Mouse (Mus musculus): ENCODE results near the gene Calml3. TPM values are rescaled to one million over a fixed set of nuclear protein-coding genes. Genes with fewer than 3 reads are reported as not detected.

Calml3 gene
- polyA plus RNA-seq (2014; fragmentation: Illumina TruSeq; extraction: RNeasy Lipid Tissue Mini Kit (QIAGEN cat#74804)): 0.88 TPM

DNA sequence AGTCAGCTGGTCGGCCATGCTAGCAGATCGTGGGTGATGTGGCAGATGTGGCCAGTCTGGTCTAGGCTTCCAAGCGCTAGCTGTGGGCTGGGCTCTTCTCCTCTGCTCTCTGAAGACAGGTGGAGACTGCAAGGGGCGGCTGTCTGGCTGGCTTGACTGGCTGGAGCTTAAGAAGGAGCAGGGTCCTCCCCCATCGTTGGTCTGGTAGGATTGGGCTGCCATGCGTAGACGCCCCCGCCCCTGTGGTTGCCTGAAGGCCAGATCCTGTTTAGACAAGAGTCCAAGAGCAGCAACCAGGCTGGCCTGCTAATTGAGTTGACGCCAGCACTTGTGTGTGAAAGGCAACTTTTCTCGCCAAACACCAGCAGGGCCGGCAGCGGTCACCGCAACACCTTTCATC, at the start of gene Calml3:
Gene Calml3, minus strand, starts transcription at position 131 of the 400 bp plus-strand sequence.

DNA sequence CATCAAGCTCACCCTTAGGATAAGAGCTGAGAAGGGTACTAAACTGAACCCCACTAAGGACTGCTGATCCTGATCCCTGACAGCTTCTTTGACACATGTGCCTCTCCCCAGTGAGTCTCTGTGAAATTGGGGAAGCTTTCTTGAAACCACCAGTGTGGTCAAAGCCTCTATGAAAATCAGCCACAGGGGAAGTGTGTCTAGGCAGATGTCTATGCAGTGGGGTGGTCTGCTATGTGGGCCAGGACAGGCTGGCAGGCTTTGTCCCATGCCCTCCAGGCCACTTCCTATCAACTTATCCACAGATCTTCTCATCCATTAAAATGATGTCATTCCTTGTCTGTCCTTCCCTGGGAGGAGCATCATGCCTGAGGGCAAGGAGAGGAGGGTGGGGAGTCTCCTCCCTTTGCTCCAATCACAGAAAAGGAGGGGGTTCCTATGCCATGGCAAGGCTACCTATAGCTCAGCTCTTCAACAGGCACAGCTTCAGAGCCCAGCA, 33.2 kb upstream of the Calml3 start, which contains the start of gene Calm4:
Gene Calm4, plus strand, starts transcription at position 446 of the 496 bp plus-strand sequence.

Other genes with a start within 250 kb of the Calml3 start
- gene Fam208b, start 193.2 kb downstream of the Calml3 start, polyA plus RNA-seq (2014; fragmentation: Illumina TruSeq; extraction: RNeasy Lipid Tissue Mini Kit (QIAGEN cat#74804)): 73.4 TPM
- gene Asb13, start 170.3 kb downstream of the Calml3 start, polyA plus RNA-seq (2014; fragmentation: Illumina TruSeq; extraction: RNeasy Lipid Tissue Mini Kit (QIAGEN cat#74804)): 15.7 TPM
- not detected for gene Calm4, start 33.4 kb upstream of the Calml3 start, polyA plus RNA-seq (2014; fragmentation: Illumina TruSeq; extraction: RNeasy Lipid Tissue Mini Kit (QIAGEN cat#74804))
- not detected for gene Calm5, start 49.9 kb upstream of the Calml3 start, polyA plus RNA-seq (2014; fragmentation: Illumina TruSeq; extraction: RNeasy Lipid Tissue Mini Kit (QIAGEN cat#74804))
- gene Net1, start 113.9 kb upstream of the Calml3 start, polyA plus RNA-seq (2014; fragmentation: Illumina TruSeq; extraction: RNeasy Lipid Tissue Mini Kit (QIAGEN cat#74804)): 288 TPM
- 1.1 TPM for gene Tubal3, start 114.0 kb upstream of the Calml3 start, polyA plus RNA-seq (2014; fragmentation: Illumina TruSeq; extraction: RNeasy Lipid Tissue Mini Kit (QIAGEN cat#74804))
- gene Ucn3, start 141.0 kb upstream of the Calml3 start, polyA plus RNA-seq (2014; fragmentation: Illumina TruSeq; extraction: RNeasy Lipid Tissue Mini Kit (QIAGEN cat#74804)): not detected
- gene Akr1c14, start 244.7 kb upstream of the Calml3 start, polyA plus RNA-seq (2014; fragmentation: Illumina TruSeq; extraction: RNeasy Lipid Tissue Mini Kit (QIAGEN cat#74804)): 1,395 TPM

All from ovary, adult 10 weeks (tissue).